8 mouse cellular contexts compared by ENCODE assay signal in genomic region chr9:123215621-123216440, GRCm38 (mm10). TPM values are rescaled to one million over a fixed set of nuclear protein-coding genes. Genes with fewer than 3 reads are reported as not detected.
A peak's percentile ranks its signal among the peaks of the same experiment; 100 is the strongest.
DNase-seq lines count a peak whose midpoint lies in the region; ATAC-seq and TF ChIP-seq lines count a peak whose summit lies in the region.

Gene Cdcp1, minus strand, starts transcription at chr9:123216038.

- H3K27me3 ChIP-seq in thymus, adult 2 months (ENCODE audit: control insufficient read depth, insufficient read depth, low read length) = no peaks in the 10 kb centered on the region; the same call in 1 of the 2 replicates
- peaks cover 33% of the 10 kb centered on the region for H3K27me3 ChIP-seq in hindbrain, embryonic 13.5 days
- peaks cover 16% of the 10 kb centered on the region for H3K27me3 ChIP-seq in limb, embryonic 15.5 days
- H3K27me3 ChIP-seq in midbrain, embryonic 16.5 days (ENCODE audit: control insufficient read depth, insufficient read depth, low read depth, low read length) = peaks cover 17% of the 10 kb centered on the region

- H3K4me2 ChIP-seq in hindbrain, embryonic 13.5 days = peak within 1 kb of the TSS; percentile 53
- H3K4me2 ChIP-seq in limb, embryonic 15.5 days = peak within 1 kb of the TSS; percentile 48
- peak within 1 kb of the TSS; percentile 66 for H3K4me2 ChIP-seq in midbrain, embryonic 16.5 days (ENCODE audit: low read length)

- no peaks in the 10 kb centered on the region for H3K9me3 ChIP-seq in hindbrain, embryonic 13.5 days
- no peaks in the 10 kb centered on the region for H3K9me3 ChIP-seq in limb, embryonic 15.5 days
- no peaks in the 10 kb centered on the region for H3K9me3 ChIP-seq in midbrain, embryonic 16.5 days (replicated peaks; ENCODE audit: control insufficient read depth, low read length, poor library complexity, severe bottlenecking)

- 0 out of 2 replicates have a peak within 1 kb of the TSS, but pooled peaks have one; percentile 49 for H3K9ac ChIP-seq in hindbrain, embryonic 13.5 days
- peak within 1 kb of the TSS; percentile 34; the same call in 1 of the 2 replicates for H3K9ac ChIP-seq in limb, embryonic 15.5 days
- H3K9ac ChIP-seq in midbrain, embryonic 16.5 days (ENCODE audit: low read depth, low read length) = peak within 1 kb of the TSS; percentile 59

- no peak within 1 kb of the TSS for H3K27ac ChIP-seq in thymus, adult 2 months (ENCODE audit: control insufficient read depth, insufficient read depth, low read length)
- no peak within 1 kb of the TSS for H3K27ac ChIP-seq in hindbrain, embryonic 13.5 days
- H3K27ac ChIP-seq in limb, embryonic 15.5 days = no peak within 1 kb of the TSS
- H3K27ac ChIP-seq in midbrain, embryonic 16.5 days (ENCODE audit: low read length) = no peak within 1 kb of the TSS

- DNase-seq in thymus, adult 2 months = peak; percentile 2
- DNase-seq in thymus, postnatal 10 days (ENCODE audit: low spot score in 2 of 2) = no peak
- no peak for DNase-seq in cerebellum, adult 11 months
- no peak for DNase-seq in testis, postnatal 14 days (ENCODE audit: low spot score)
- no peak for DNase-seq in spleen, adult 18-20 months

- ATAC-seq in hindbrain, embryonic 13.5 days (ENCODE audit: low FRiP score) = no peak
- peak; percentile 58; the same call in 1 of the 2 replicates for ATAC-seq in limb, embryonic 15.5 days (ENCODE audit: insufficient number of reproducible peaks, low FRiP score, low TSS enrichment, low read depth)
- 0 out of 2 replicates have a peak, but pooled peaks have one; percentile 25 for ATAC-seq in midbrain, embryonic 16.5 days

- TF ChIP-seq CTCF in thymus, adult 2 months (IDR thresholded peaks at IDR 0.05; ENCODE audit: borderline replicate concordance, control insufficient read depth, extremely low read depth, insufficient read depth, low read length, poor library complexity) = no peak

- TF ChIP-seq POLR2A in thymus, adult 2 months (IDR thresholded peaks at IDR 0.05; ENCODE audit: control insufficient read depth, extremely low read depth, insufficient read depth, low read length, poor library complexity) = no peak

- 24% methylated on average over 45 of the region's 45 CpGs for WGBS in thymus, adult 2 months
- 7% methylated on average over 44 of the region's 45 CpGs for WGBS in hindbrain, embryonic 13.5 days
- 8% methylated on average over 43 of the region's 45 CpGs for WGBS in limb, embryonic 15.5 days
- WGBS in midbrain, embryonic 16.5 days = 8% methylated on average over 36 of the region's 45 CpGs

- H3K4me1 ChIP-seq in thymus, adult 2 months (replicated peaks; ENCODE audit: control insufficient read depth, insufficient read depth, low read length) = no peaks in the 10 kb centered on the region
- peaks cover 8% of the 10 kb centered on the region for H3K4me1 ChIP-seq in hindbrain, embryonic 13.5 days (replicated peaks)
- peaks cover 10% of the 10 kb centered on the region for H3K4me1 ChIP-seq in limb, embryonic 15.5 days
- H3K4me1 ChIP-seq in midbrain, embryonic 16.5 days (ENCODE audit: control insufficient read depth, insufficient read depth, low read length) = peaks cover 4% of the 10 kb centered on the region; the same call in 1 of the 2 replicates

- peak within 1 kb of the TSS; percentile 16 for H3K4me3 ChIP-seq in thymus, adult 2 months (ENCODE audit: control insufficient read depth, insufficient read depth, low read length)
- peak within 1 kb of the TSS; percentile 26 for H3K4me3 ChIP-seq in hindbrain, embryonic 13.5 days
- peak within 1 kb of the TSS; percentile 42 for H3K4me3 ChIP-seq in limb, embryonic 15.5 days
- H3K4me3 ChIP-seq in midbrain, embryonic 16.5 days (ENCODE audit: low read depth, low read length) = peak within 1 kb of the TSS; percentile 32

- no peaks in the 10 kb centered on the region for H3K36me3 ChIP-seq in thymus, adult 2 months (ENCODE audit: control insufficient read depth, insufficient read depth, low read length)
- no peaks in the 10 kb centered on the region for H3K36me3 ChIP-seq in hindbrain, embryonic 13.5 days
- H3K36me3 ChIP-seq in limb, embryonic 15.5 days = no peaks in the 10 kb centered on the region
- no peaks in the 10 kb centered on the region for H3K36me3 ChIP-seq in midbrain, embryonic 16.5 days (ENCODE audit: control insufficient read depth, insufficient read depth, low read length)

RNA-seq across cellular contexts. Expression of gene Cdcp1, which starts in this region (rescaled TPM):
- polyA plus RNA-seq in thymus, adult 2 months (2012; rRNA removed) = 8.3 and 10.3 TPM in 2 replicates
- polyA plus RNA-seq in hindbrain, embryonic 13.5 days (2015; fragmentation: Nextera tagmentation; extraction: Ambion mirVana) = 0.09 and 0.16 TPM in 2 replicates
- 9.7 TPM in 2 replicates for polyA plus RNA-seq in limb, embryonic 15.5 days (2015; fragmentation: Nextera tagmentation; extraction: Ambion mirVana)
- polyA plus RNA-seq in midbrain, embryonic 16.5 days (2015; fragmentation: Nextera tagmentation; extraction: Ambion mirVana) = 0.07 and 0.19 TPM in 2 replicates

Comparison
In these comparisons a context has a peak if more than half of its experiments do, and no peak if none do; other contexts are left out.
1. Peak in ATAC-seq, H3K4me3 ChIP-seq, H3K9ac ChIP-seq and H3K4me2 ChIP-seq in midbrain, embryonic 16.5 days; RNA of the gene not detected or under 1 TPM.